Mouse (Mus musculus) lung, embryonic 14.5 days (tissue): ENCODE data around the gene Gstt2. TPM values are rescaled to one million over a fixed set of nuclear protein-coding genes. Genes with fewer than 3 reads are reported as not detected.
"Not testable (repeated sequence)": the region's sequence is repeated elsewhere in the genome, so short reads cannot be mapped to it uniquely, and the experiment has no call there.

Experiments used
- ATAC-seq: fragments of 200-750 bp; cut with Nextera tagmentation; 2 replicates; pipeline ENCODE4 v1.8.0; 2017; ENCODE audit warnings: mild to moderate bottlenecking, moderate TSS enrichment, moderate library complexity; ENCODE audit not compliant: insufficient read depth
- DNase-seq: peaks from one replicate; pipeline ENCODE4 v3.0.0-alpha.2; 2015
- H3K27ac ChIP-seq: fragments of 300-500 bp; sonication (generic); 2 replicates; pipeline ENCODE4 v1.5.1; 2014; ENCODE audit warnings: low read depth, mild to moderate bottlenecking, moderate library complexity
- H3K27me3 ChIP-seq: fragments of 300-500 bp; sonication (generic); 2 replicates; pipeline ENCODE4 v1.6.1; 2014; ENCODE audit warnings: low read length, control low read depth; ENCODE audit not compliant: insufficient read depth
- H3K36me3 ChIP-seq: fragments of 300-500 bp; sonication (generic); 2 replicates; pipeline ENCODE4 v1.6.1; 2014; ENCODE audit warnings: control low read depth; ENCODE audit not compliant: insufficient read depth
- H3K4me1 ChIP-seq: fragments of 300-500 bp; sonication (generic); 2 replicates; pipeline ENCODE4 v1.6.1; 2014; ENCODE audit warnings: antibody characterized with exemption, control low read depth; ENCODE audit not compliant: insufficient read depth
- H3K4me2 ChIP-seq: fragments of 300-500 bp; sonication (generic); 2 replicates; pipeline ENCODE4 v1.6.1; 2014; ENCODE audit warnings: mild to moderate bottlenecking
- H3K4me3 ChIP-seq: fragments of 300-500 bp; sonication (generic); 2 replicates; pipeline ENCODE4 v1.5.1; 2014; ENCODE audit warnings: low read depth, low read length
- H3K9ac ChIP-seq: fragments of 300-500 bp; sonication (generic); 2 replicates; pipeline ENCODE4 v1.6.1; 2014
- H3K9me3 ChIP-seq: fragments of 300-500 bp; sonication (generic); 2 replicates; pipeline ENCODE4 v1.6.1; 2016; ENCODE audit warnings: low read depth, low read length, control low read depth
- CTCF ChIP-seq: IDR thresholded peaks from 2 replicates; pipeline ENCODE4 v1.5.1; 2016; ENCODE audit warnings: antibody characterized with exemption, low read depth
- WGBS: fragments of 180-500 bp; shearing (Covaris S2); extraction: QIAGEN DNeasy Blood & Tissue Kit; methylation state at CpG from one replicate; pipeline ENCODE4 v1.1.7; 2014; 5-methylcytosine and 5-hydroxymethylcytosine counted together
- polyA plus RNA-seq: library from polyadenylated mRNA; unstranded; fragments of >200 nt; fragmentation: Nextera tagmentation; extraction: Ambion mirVana; gene quantifications from 2 replicates; pipeline ENCODE4 v1.2.1, GENCODE M21; 2014

Gene Gstt2
- polyA plus RNA-seq, 1 experiment from 2014 or later: 28.0 TPM

DNA sequence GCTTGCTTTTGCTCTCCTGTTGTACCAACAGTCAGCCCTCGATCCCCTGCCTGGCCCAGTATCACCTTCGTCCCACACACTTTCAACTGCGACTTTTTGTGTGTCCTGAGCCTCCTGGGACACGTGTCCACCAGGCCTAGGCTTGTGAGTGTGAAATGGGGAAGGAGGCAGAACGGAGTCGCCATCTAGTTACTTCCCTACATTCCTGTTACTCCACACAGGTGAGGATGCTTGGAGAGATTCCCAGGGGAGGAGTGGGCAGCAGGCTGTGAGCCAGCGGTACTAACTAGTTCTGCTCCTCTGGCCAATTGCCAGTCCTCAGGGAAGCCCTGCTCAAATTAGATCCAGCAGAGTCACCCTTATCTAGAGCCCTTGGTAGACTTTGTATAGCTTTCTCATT lies 23.5 kb upstream of the Gstt2 start:
- H3K4me2 ChIP-seq: no peak overlapping the region
- no peak for ATAC-seq
- WGBS: 30% methylated on average over 7 of the region's 7 CpGs

DNA sequence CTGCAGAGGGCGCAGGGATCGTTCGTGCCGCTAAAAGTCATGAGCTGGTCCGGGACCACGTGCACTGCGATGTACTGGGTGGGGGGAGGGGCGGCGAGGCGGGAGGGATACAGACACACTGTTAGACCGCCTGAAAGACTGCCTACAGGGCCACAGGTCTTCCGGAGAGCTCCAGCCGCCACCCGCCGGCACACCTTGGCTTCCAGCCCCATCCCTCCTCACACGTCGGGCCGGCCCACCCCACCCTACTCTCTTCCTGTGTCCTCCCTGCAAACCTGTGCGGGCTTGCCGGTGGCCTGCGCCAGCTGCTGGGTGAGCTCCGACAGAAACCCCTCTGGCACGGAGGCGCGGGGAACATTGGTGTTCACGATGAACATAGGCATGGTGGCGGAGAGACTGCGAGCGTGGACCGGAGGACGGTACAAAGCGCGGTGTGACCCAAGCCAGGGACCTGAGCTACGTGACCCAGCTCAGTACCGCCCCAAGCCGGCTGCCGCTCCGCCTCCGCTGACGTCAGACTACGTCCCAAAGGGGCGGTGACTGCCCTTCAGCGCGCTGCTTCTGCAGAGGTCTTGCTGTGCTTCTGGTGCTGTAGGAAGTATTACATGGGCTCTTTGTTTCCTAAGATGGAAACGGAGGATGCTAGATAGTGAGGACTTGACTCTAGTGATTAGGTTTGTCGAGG lies 22.7 kb upstream of the Gstt2 start, which contains the start of gene Mif:
TSS of gene Mif (minus strand) at position 455 of the 685 bp plus-strand sequence.
- not testable (repeated sequence) for H3K4me1 ChIP-seq, H3K9me3 ChIP-seq, H3K27me3 ChIP-seq
- Histone ChIP-seq H3K4me3 (peak within 1 kb of the TSS; percentile 68), H3K36me3 (peaks cover 19% of the 10 kb centered on the region), H3K4me2 (peak within 1 kb of the TSS; percentile 63), H3K27ac (peak within 1 kb of the TSS; percentile 98), H3K9ac (peak within 1 kb of the TSS; percentile 90)
- 0 out of 2 replicates have a peak, but pooled peaks have one; percentile 18 for TF ChIP-seq CTCF
- WGBS: 0% methylated on average over 45 of the region's 46 CpGs
- DNase-seq (peak; percentile 98), ATAC-seq (peak; percentile 97)

More for the DNA sequence above, 23.5 kb upstream of the Gstt2 start:
- Histone ChIP-seq H3K9me3 (no peaks in the 10 kb centered on the region), H3K36me3 (peaks cover 19% of the 10 kb centered on the region), H3K27me3 (no peaks in the 10 kb centered on the region), H3K9ac (no peak overlapping the region), H3K27ac (peak overlapping the region; percentile 98), H3K4me1 (peaks cover 9% of the 10 kb centered on the region), H3K4me3 (no peak overlapping the region)
- DNase-seq: peak; percentile 54
- TF ChIP-seq CTCF: no peak

DNA sequence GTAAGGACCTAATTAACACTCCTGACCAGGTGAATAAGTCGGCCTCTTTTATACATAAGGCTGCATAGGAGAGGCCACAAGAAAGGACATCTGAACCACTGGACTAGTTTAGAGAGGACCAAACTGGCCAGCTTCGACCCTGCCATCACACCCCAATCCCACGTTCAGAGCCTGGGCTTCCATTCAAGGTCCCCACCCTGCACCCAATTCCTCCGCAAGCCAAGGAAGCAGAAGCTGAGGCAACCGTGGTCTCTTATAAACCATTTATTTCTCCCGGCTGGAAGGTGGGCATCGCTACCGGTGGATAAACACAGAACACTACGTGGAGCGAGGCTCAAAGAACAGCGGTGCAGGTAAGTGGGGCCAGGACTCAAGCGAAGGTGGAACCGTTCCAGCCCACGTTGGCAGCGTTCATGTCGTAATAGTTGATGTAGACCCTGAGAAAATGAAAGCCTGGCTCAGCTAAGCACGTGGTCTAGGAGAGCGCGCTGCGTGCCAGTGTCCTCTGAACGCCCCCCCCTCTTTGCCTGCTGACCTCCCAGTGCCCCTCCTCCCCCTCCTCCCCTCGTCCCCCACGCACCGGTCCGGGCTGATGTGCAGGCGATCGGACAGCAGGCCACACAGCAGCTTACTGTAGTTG lies 22.0 kb upstream of the Gstt2 start:
- peak overlapping the region; percentile 90 for H3K9ac ChIP-seq
- peak; percentile 70 for DNase-seq
- H3K4me2 ChIP-seq: peak overlapping the region; percentile 63
- peaks cover 9% of the 10 kb centered on the region for H3K4me1 ChIP-seq
- H3K4me3 ChIP-seq: peak overlapping the region; percentile 68
- peak; percentile 74 for ATAC-seq
- no peaks in the 10 kb centered on the region for H3K9me3 ChIP-seq
- H3K27ac ChIP-seq: peak overlapping the region; percentile 98
- no peaks in the 10 kb centered on the region for H3K27me3 ChIP-seq
- peaks cover 19% of the 10 kb centered on the region for H3K36me3 ChIP-seq
- WGBS: 2% methylated on average over 25 of the region's 27 CpGs
- TF ChIP-seq CTCF: no peak

DNA sequence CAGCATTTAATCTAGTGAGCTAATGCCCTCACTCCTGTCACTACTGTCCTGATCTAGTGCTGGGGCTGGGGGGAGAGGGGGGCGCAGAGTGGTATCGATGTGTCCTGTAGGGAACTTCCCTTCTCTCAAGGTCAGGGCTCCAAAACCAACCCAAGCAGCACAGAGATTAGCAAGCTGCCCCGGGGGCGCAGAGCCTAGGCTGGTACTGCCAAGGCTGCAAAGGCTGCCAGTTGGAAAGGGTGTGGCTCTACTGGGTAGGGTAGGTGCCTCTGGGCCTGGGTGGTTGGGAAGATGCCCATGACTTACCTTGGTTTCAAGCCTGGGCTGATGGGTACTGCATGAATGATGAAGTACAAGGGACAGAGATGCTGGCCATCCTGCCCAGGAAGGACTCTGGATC lies 20.4 kb upstream of the Gstt2 start:
- no peak overlapping the region for H3K9ac ChIP-seq
- no peak overlapping the region for H3K4me3 ChIP-seq
- ATAC-seq (no peak), DNase-seq (no peak)
- no peaks in the 10 kb centered on the region for H3K27me3 ChIP-seq
- no peak overlapping the region for H3K27ac ChIP-seq
- no peaks in the 10 kb centered on the region for H3K9me3 ChIP-seq
- 93% methylated on average over 4 of the region's 4 CpGs for WGBS
- peaks cover 19% of the 10 kb centered on the region for H3K36me3 ChIP-seq
- H3K4me2 ChIP-seq: peak overlapping the region; percentile 63; the same call in 1 of the 2 replicates
- peaks cover 9% of the 10 kb centered on the region for H3K4me1 ChIP-seq
- no peak for TF ChIP-seq CTCF

DNA sequence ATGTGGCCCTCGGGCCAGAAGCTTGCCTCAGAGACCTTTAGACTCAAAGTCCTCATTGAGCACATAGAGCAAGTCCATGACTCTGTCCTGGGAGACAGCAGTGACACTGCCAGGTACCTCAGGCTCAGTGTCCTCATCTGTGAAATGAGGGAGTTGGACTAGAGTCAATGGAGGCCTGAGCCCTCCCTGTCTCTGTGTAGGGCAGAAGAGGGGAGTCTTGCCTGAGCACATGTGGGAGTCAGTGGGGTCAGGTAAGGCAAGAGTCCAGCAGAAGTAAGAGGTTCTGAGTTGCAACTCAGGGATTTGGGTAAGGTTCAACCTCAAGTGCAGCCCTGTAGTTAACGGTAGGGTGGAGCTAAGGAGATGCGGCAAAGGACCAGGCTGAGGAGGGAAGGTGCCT lies 19.8 kb upstream of the Gstt2 start:
- no peak for ATAC-seq
- WGBS: 72% methylated on average over 3 of the region's 3 CpGs

DNA sequence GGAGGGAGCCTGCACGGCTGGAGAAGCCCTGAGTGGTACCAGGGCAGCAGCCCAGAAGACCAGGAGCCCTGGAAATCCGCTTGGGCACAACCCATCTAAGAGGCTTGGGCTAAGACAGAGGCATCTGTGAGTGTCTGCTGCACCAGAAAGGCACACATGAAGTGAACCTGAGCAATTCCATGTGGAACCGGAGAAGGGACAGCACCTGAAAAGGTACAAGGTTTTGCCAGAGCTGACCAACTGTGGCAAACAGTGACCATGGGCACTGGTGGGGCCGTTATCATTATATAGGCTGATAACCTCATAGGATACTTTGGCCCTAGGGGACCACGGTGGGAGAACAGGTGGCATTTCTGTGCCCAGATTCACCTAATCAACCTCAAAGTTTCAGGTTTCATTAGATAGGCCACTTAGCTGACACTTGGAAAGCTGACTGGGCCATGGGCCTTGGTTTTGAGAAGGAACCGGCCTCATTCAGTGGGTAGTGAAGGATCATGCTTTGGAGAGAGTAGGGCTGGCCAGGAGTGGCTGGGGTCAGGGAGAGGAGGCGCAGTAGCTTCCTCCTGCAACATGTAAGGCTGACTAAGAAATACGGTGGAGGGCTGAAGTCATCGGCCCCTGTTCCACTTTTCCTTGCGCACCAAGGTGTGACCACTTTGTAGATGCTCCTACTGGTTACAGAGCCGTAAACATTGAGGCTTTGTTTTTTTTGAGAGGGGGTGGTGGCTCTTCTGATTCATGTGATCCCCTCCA lies 19.1 kb upstream of the Gstt2 start:
- no peaks in the 10 kb centered on the region for H3K9me3 ChIP-seq
- no peak for TF ChIP-seq CTCF
- no peak for DNase-seq
- no peak overlapping the region for H3K27ac ChIP-seq
- 71% methylated on average over 11 of the region's 11 CpGs for WGBS
- no peak overlapping the region for H3K9ac ChIP-seq
- H3K4me3 ChIP-seq: no peak overlapping the region
- no peak overlapping the region for H3K4me2 ChIP-seq
- H3K4me1 ChIP-seq: peaks cover 9% of the 10 kb centered on the region
- ATAC-seq: no peak
- H3K36me3 ChIP-seq: peaks cover 19% of the 10 kb centered on the region
- H3K27me3 ChIP-seq: no peaks in the 10 kb centered on the region

More for the DNA sequence above, 19.8 kb upstream of the Gstt2 start:
- no peaks in the 10 kb centered on the region for H3K9me3 ChIP-seq
- no peak overlapping the region for H3K4me2 ChIP-seq
- no peak overlapping the region for H3K9ac ChIP-seq
- no peak for DNase-seq
- H3K36me3 ChIP-seq: peaks cover 19% of the 10 kb centered on the region
- peaks cover 9% of the 10 kb centered on the region for H3K4me1 ChIP-seq
- no peak overlapping the region for H3K27ac ChIP-seq
- TF ChIP-seq CTCF: no peak
- no peak overlapping the region for H3K4me3 ChIP-seq
- H3K27me3 ChIP-seq: no peaks in the 10 kb centered on the region
